Mouse (Mus musculus) brain, embryonic 14.5 days (tissue): ENCODE measurements around the gene Irf5. TPM values are rescaled to one million over a fixed set of nuclear protein-coding genes. Genes with fewer than 3 reads are reported as not detected.
A peak's percentile ranks its signal among the peaks of the same experiment; 100 is the strongest.

Experiments used
- DNase-seq: peaks from one replicate; pipeline ENCODE4 v3.0.0-alpha.2; 2011; ENCODE audit warnings: low read depth
- CTCF ChIP-seq: fragments of 200-500 bp; IDR thresholded peaks from 2 replicates; pipeline ENCODE4 v1.5.1; 2012; ENCODE audit warnings: inconsistent platforms, mild to moderate bottlenecking, moderate library complexity, borderline replicate concordance; ENCODE audit not compliant: insufficient read depth, insufficient read length; ENCODE audit errors: extremely low read depth
- POLR2A ChIP-seq: fragments of 200-500 bp; IDR thresholded peaks from 2 replicates; pipeline ENCODE4 v1.6.1; 2012; ENCODE audit warnings: mild to moderate bottlenecking, inconsistent platforms, borderline replicate concordance; ENCODE audit not compliant: poor library complexity, insufficient read depth, insufficient read length, severe bottlenecking; ENCODE audit errors: extremely low read depth
- polyA plus RNA-seq: library from polyadenylated mRNA; depleted of rRNA; stranded (reverse); fragments of >200 nt; gene quantifications from 2 replicates; pipeline ENCODE4 v1.2.3, GENCODE M21; 2012; rRNA removed

The Irf5 gene
- polyA plus RNA-seq: 1.6 and 1.9 TPM in 2 replicates

DNA sequence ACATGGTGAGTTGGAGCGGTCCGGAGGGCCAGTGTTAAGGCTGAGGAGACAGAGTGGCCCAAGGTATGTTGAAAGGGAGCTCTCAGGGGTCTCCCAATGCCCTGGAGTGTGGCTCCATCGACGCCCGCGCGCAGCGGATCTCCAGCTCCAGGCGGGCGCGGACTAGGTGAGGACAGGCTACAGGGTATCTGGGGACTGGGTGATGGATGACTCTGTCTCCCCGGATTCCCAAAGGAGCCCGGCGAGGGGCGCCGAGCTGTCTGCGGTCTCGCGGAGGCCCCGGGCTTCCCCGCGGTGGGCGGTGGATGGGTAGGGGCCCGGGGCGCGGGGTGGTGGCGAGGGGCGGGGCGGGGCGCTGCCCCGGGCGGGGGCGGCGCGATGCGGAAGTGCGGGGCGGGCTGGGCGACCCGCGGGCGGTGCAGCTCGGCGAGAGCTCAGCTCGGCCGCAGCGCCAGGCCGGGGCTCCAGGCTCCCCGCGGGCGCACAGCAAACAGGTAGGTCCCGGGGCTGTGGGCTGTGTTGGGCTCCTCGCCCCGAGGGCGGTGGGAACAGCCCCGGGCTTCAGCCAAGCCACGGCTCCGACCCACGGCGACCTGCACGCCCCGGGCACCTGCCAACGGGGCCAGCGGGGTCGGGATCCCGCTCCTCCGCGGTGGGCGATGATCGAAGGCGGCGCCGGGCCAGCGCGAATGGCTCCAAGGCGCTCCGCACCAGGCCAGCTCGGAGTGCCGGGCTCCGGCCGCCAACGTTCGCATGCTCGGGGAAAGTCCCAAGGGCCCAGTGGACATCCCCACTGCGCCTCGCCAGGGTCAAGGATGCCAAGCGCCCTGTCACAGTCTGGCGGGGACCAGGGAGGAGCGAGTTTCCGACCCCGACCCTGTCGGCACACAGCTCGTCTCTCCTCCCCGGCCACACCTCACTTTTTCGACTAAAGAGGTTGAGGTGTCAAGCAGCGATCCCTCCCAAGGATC is at the start of gene Irf5:
Gene Irf5, plus strand, starts transcription at position 345 of the 971 bp plus-strand sequence.
- no peak for DNase-seq
- no peak for TF ChIP-seq POLR2A
- no peak for TF ChIP-seq CTCF

DNA sequence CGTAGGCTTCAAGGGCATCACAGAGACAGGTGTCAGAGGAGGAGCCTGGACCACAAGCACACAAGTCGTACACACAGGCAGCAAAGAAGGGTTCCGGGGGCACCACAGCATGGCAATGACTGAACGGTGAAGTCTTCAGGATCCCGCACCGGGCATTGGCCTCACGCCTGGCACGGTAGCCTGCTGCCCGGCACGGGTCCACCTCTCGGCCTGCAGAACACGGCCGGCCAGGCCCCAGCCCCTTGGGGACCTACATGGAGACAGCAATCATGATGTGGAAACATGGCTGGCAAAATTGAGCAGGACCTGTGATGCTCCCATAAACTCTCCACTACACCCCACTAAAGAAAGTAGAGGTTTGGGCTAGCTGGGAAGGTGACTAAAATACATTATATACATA is 43.7 kb upstream of the Irf5 start:
- TF ChIP-seq CTCF (no peak), POLR2A (no peak)

DNA sequence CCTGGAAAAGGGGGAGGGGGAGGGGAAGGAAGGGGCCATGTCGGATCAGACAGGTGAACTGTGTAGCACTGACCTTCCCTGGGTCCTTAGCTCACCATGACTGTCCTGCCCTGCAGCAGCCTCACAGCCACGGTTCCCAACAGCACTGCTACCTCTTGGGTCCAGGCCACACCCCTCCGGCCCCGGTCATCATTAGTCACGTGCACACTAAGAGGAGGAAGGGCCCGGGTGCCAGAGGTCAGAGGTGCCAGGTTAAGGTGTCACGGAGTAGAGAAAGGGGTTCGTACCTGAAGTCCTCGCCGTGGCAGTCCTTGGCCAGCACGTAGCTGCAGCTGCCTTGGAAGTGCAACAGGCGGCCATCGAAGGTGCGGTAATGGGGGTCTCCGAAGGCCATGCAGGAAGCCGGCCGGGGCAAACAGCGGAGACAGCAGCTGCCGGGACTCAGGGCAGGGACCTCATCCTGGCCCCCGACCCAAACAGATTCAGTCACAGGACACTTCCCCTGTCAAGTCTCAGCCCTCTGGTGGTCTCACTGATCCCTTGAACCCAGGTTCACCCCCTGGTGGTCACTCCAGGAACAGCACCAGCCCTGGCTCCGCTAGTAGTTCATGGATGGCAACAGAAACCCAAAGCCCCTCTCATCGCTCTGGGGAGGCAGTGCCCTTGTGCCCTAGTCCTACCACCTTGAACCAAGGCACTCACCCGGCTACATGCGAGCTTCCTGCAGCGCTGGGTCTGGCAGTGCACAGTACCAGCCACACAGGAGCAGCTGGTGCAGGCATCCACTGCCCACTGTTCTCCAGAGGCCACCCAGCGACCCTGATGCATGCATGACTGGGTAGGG is 41.5 kb upstream of the Irf5 start:
- peak; percentile 73 for DNase-seq
- TF ChIP-seq CTCF (peak; percentile 96), POLR2A (no peak)

More for the DNA sequence above, 43.7 kb upstream of the Irf5 start:
- no peak for DNase-seq

DNA sequence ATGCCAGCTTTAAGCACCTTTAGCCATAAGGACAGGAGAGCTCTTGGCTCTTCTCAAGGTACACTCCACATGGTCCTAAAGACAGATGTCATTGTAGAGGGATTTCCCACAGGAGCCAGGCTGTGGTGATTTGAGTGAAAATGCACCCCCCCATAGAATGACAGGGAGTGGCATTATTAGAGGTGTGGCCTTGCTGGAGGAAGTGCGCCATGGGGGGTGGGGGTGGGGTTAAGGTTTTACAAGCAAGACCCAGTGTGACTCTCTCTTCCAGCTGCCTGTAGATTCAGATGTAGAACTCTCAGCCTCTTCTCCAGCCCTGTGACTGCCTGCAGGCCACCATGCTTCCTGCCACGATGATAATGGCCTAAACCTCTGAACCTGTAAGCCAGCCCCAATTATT is 40.5 kb upstream of the Irf5 start:
- TF ChIP-seq POLR2A (no peak), CTCF (no peak)
- no peak for DNase-seq

DNA sequence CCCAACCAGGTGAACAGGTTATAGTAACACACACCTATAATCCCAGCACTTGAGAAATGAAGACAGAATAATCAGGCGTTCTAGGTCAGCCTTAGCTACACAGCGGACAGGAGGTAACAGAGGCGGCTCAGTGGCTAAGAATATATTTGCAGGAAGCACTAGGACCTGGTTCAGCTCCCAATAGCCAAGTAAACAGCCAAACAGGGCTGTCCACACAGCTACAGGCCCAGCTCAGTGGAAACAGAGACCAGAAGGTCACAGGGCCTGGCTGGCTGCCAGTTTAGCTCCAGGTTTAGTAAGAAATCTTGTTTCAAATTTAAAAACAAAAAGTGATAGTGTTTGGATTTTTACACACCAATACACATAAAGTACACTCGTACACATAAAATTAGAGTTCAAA is 32.3 kb upstream of the Irf5 start:
- DNase-seq: no peak
- TF ChIP-seq POLR2A: no peak
- TF ChIP-seq CTCF: no peak

DNA sequence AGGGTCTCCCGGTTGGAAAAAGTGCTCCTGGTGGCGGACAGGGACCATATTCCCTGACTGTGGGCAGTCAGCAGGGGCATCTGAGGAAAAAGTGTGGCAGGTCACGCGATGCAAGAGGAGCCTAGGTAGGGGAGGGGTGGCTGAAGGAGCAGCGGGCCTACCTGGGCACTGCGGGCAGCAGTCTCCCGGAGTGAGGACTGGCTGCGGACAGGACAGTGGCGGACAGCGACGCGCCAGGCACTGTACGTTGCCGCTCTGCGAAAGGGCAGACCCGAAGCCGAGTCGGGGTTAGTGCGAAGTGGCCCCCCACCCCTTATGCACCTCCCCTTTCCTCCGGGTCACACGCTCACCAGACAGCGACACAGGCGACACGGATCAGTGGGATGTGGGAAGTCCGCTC is 30.2 kb upstream of the Irf5 start:
- TF ChIP-seq CTCF: no peak
- TF ChIP-seq POLR2A: no peak
- DNase-seq: no peak

DNA sequence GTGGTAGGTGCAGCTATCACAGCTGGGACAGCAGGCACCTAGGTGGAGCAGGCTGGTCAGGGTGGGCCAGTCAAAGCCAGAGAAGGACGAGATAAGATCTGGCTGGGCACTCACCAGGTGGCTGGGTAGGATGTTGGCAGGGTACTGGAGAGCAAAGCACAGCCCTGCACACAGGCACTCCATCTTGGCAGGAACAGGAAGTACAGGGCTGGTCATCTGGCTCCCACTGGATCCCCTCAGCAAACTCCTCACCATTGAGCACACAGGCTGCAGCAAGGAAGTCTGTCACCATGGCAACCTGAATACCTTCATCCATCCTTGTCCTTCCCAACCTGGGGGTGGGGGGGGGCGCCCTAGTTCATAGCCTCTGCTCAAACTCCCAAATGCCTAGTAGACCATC is 28.6 kb upstream of the Irf5 start:
- TF ChIP-seq CTCF: no peak
- no peak for TF ChIP-seq POLR2A
- no peak for DNase-seq

DNA sequence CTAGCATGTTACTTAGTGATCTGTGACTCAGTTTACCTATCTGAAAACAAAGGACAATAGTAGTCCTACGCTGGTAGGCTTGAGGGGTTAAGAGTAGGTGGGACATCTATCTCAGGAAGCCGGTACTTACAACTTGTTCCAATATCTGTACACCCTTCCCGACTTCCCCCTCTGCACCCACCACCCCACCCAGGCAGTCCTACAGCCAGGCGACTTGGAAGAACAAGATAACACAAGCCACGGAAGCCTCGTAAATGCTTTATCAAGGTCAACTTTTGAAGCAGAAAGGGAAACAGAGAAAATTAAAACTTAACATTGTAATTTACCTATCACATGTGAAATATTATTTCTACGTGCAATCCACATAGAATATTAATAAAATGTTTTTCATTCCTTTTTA is 26.2 kb upstream of the Irf5 start:
- TF ChIP-seq POLR2A (no peak), CTCF (no peak)
- no peak for DNase-seq

DNA sequence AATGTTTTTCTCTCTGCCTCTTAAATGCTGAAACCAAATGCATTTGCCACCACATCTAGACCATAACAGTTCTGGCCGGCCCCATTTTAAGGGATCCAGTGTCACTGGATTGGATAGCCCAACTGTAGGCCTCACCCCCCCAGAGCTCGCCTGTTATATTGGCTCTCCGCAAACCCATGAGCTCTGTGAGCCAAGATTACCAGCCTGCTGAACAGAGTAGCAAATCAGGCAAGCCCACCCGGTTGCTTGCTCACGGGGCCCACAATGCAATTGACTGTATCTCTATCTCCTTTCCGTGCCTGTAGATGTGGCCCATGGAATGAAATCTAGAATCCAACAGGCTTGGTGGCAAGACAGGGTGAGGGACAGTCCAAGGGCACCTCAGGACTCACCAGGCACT is 25.6 kb upstream of the Irf5 start:
- TF ChIP-seq POLR2A (no peak), CTCF (no peak)
- no peak for DNase-seq

DNA sequence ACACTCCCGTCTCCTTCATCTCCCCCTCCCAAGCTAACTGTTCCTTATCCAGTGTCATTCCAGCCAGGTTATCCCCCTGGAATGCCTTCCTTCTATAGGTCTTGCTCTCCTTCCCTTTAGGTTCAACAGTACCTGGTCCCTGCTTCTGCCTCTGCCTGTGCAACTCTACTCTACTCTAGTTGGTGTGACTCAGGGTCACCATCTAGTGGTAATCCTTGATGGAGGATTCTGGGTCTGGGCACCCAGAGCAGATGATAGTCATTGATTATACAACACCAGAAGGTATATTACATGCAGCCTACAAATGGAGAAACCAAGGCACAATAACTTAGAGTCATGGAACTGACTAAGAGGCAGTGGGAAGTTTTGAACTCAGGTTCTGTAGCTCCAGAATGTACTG is 24.8 kb upstream of the Irf5 start:
- DNase-seq: no peak
- no peak for TF ChIP-seq POLR2A
- TF ChIP-seq CTCF: peak; percentile 10; the same call in 1 of the 2 replicates

DNA sequence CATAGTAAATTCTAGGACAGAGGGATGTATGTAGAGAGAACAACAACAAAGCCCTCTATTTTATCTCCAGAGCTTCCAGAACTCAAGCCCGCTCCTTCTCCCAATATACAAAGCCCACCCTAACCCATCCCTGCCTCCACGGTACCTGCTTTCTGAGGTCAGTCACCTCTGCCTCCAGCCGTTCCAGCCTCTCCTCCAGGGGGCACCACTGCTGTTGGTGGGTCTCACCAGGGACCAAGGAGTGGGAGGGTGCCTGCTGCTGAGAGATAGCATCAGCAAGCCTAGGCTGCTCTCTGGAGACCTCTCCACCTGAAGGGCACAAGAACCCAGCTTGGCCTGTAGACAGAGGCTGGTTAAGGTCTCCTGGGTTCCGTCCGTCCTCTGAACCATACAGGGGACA is 20.9 kb upstream of the Irf5 start:
- no peak for TF ChIP-seq CTCF
- no peak for DNase-seq

DNA sequence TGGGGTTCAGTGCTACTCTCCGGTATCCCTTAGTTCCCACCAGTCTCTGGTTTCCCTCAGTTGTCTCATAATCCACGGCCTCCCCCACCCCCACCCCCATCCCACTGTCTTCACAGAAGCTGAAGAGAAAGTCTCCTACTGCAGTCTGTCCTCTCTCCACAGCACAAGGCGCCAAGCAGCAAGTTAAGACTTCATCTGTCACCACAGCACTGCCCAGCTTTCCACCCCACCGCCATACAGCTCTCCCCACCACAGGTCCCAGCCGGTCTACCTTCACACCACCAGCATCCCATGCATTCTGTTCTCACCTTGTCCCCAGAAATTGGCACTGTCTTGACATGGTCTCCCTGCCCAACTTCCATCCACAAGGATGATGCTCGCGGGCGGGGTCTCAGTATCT is 19.6 kb upstream of the Irf5 start:
- no peak for TF ChIP-seq POLR2A
- no peak for TF ChIP-seq CTCF

DNA sequence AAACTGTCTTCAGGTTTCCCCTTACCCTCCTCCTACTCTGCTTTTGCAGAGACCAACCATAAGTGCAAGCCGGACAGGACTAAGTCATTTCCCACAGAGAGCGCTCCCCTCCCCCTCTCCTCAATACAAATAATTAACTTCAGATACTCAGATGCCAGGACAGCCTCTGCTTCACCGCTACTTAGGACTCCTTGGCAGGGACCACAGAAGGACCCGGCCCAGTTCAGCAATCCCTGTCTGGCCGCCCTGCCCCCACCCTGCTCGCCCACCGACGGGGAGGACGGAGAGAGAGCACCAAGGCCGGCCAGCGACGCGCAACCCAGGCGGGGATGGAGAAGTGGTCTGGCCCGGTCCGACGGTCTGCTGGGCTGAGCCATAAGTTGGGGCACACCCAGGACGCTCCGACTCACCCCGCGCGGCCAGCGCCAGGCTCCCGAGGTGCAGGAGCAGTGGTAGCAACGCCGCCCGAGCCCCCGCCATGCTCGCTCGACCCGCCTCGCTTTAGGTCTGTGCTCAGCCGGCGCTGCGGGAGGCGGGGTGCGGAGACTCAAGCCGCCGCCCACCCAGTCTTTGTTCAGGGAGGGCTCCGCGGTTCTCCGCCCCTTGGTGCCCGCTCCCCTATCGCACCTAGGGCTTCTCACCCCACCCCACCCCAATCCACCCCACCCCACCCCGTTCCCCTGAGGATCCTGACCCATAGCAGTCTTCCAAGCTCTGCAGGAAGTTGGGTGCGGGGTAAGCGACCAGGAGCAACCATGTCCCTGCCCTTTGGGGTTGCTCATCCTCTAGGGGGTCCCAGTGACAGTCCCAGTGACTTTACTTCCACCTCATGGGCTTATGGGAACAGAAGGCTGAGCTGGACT is 18.7 kb upstream of the Irf5 start, which contains the start of gene Kcp:
Gene Kcp, minus strand, starts transcription at position 506 of the 863 bp plus-strand sequence.
- DNase-seq: no peak
- TF ChIP-seq POLR2A (no peak), CTCF (no peak)

More for the DNA sequence above, 19.6 kb upstream of the Irf5 start:
- DNase-seq: no peak

DNA sequence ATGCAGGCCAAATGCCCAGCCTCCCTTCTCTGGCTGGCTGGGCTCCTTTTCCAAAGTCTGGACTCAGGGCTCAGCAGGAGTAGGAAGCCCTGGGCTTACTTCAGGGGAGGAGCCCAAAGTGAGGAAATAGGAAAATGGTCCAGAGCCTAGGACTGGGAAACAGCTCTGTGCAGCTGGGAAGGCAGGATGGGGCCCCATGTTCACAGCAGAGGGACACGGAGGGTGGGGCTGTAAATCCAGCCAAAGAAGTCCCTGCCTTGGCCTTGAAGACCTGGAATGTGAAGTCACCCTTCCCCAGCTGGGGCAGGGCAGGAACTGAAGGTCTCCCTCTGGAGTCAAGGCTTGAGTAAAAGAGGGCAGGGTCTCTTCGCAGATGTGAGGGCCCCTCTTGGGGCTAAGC is 17.3 kb upstream of the Irf5 start:
- TF ChIP-seq POLR2A (no peak), CTCF (no peak)
- no peak for DNase-seq
